Mouse (Mus musculus): ENCODE data around the gene Aste1. TPM values are rescaled to one million over a fixed set of nuclear protein-coding genes. Genes with fewer than 3 reads are reported as not detected.

The Aste1 gene
- total RNA-seq, 2 experiments from 2014 or later: 12.3 to 13.2 TPM

Other genes with a start within 250 kb of the Aste1 start
- gene Nek11, start 132 bp downstream of the Aste1 start, total RNA-seq (2021): not detected
- 10 to 100 TPM; 43.5 to 63.4 TPM for gene Atp2c1, start 131.9 kb downstream of the Aste1 start, total RNA-seq (2021)
- gene Pik3r4, start 247.6 kb downstream of the Aste1 start, total RNA-seq (2021): 10 to 100 TPM; 23.0 to 26.1 TPM

Data from heart, postnatal 10 days (tissue).